Mouse (Mus musculus): ENCODE measurements around the gene Med6.
"Not testable (repeated sequence)": the region's sequence is repeated elsewhere in the genome, so short reads cannot be mapped to it uniquely, and the experiment has no call there.

The Med6 gene

GRCm38 (mm10) chr12:81547163-81547562, 47.6 kb downstream of the Med6 start:
- no peak for DNase-seq

- DNase-seq: no peak
These were observed 61.8 kb downstream of the Med6 start for GRCm38 (mm10) chr12:81533029-81533419.

DNA sequence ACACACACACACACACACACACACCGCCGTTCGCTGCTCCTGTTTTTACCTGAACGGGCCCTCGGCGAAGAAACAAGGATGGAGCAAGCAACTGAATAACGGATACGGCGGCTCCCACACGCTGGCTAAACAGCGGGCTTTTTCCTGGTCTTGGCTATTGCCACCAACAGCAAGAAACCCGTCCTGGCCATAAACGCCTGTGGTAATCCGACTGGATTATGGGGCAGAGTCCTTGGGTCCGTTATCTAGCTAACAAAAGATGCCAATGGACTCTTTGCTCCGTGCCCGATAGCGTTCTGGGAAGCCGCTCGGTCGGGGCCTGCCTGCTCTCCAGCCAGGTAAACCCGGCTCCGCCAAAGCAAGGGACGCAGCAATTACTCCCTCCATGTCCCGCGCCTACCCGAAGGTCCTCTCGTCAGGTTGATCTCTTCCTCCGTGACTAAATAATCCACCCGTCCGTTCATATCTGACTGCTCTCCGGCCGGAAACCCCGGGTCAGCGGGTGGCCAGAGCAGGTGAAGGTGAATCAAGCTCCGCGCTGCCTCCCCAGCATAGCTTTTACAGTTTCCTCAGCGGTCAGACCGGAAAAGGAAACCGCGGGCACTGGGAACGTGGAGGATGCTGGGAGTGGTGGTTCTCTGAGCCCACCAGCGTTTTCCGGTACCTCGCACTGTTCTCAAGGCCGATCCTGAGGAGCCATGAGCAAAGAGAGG, 62.3 kb downstream of the Med6 start, which contains the start of the genes Gm20498 and Synj2bp:
Gene Gm20498, minus strand, starts transcription at position 590 of the 713 bp plus-strand sequence.
Gene Synj2bp, minus strand, starts transcription at position 596 of the 713 bp plus-strand sequence.
- DNase-seq: peak; percentile 86 to 90

DNA sequence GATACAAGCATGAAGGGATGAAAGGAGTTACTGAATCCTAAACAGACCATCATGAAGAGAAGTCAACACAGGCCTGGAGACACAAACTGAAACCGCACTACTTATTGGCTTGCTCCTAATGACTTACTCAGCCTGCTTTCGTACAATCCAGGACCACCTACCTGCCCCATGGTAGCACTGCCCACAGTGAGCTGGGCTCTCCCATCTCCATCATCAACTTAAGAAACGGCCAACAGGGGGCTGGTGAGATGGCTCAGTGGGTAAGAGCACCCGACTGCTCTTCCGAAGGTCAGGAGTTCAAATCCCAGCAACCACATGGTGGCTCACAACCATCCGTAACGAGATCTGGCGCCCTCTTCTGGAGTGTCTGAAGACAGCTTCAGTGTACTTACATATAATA, 64.2 kb downstream of the Med6 start:
- not testable (repeated sequence) for DNase-seq
